Mouse (Mus musculus) ES-Bruce4 (cell line): ENCODE measurements around the gene Gucd1.

Experiments
- CTCF ChIP-seq: IDR thresholded peaks from one replicate; pipeline ENCODE4 v1.8.1; 2011; ENCODE audit warnings: low read depth, low read length
- EP300 ChIP-seq: IDR thresholded peaks from 2 replicates; pipeline ENCODE4 v1.6.1; 2011; ENCODE audit warnings: low read depth, low read length; ENCODE audit not compliant: insufficient read depth

- TF ChIP-seq EP300 (no peak), CTCF (no peak)
These were observed 43.2 kb downstream of the Gucd1 start for GRCm38 (mm10) chr10:75474571-75474970.
